Mouse (Mus musculus): Measurements from ENCODE around the gene 1810043G02Rik. TPM values are rescaled to one million over a fixed set of nuclear protein-coding genes. Genes with fewer than 3 reads are reported as not detected.

The 1810043G02Rik gene
- total RNA-seq, 4 experiments from 2014 or later, result 28.1 to 37.1 (median 34.4) TPM

Other genes starting within 250 kb of the 1810043G02Rik start
- not detected for gene Gm18596, start 235.9 kb upstream of the 1810043G02Rik start, total RNA-seq (2022)
- gene Gm9736, start 227.2 kb upstream of the 1810043G02Rik start, total RNA-seq (2022), result not detected
- gene Gm3233, start 218.8 kb upstream of the 1810043G02Rik start, total RNA-seq (2022), result not detected
- gene Gm3238, start 207.2 kb upstream of the 1810043G02Rik start, total RNA-seq (2022), result not detected
- gene Gm7138, start 201.6 kb upstream of the 1810043G02Rik start, total RNA-seq (2022), result not detected
- not detected for gene Gm3250, start 196.0 kb upstream of the 1810043G02Rik start, total RNA-seq (2022)
- gene Gm7137, start 190.3 kb upstream of the 1810043G02Rik start, total RNA-seq (2022), result not detected
- not detected for gene Gm9639, start 183.4 kb upstream of the 1810043G02Rik start, total RNA-seq (2022)
- gene Gm19668, start 179.4 kb upstream of the 1810043G02Rik start, total RNA-seq (2022), result not detected
- gene Gm9507, start 166.7 kb upstream of the 1810043G02Rik start, total RNA-seq (2022), result not detected
- not detected for gene Gm2696, start 163.8 kb upstream of the 1810043G02Rik start, total RNA-seq (2022)
- gene Krtap10-4, start 151.4 kb upstream of the 1810043G02Rik start, total RNA-seq (2022), result not detected
- not detected for gene Krtap10-10, start 142.6 kb upstream of the 1810043G02Rik start, total RNA-seq (2022)
- not detected for gene Gm36176, start 131.7 kb upstream of the 1810043G02Rik start, total RNA-seq (2022)
- gene Gm10318, start 125.7 kb upstream of the 1810043G02Rik start, total RNA-seq (2022), result not detected
- not detected for gene Gm3285, start 116.5 kb upstream of the 1810043G02Rik start, total RNA-seq (2022)
- 10 to 100 TPM in 3 of 4 experiments, 1 to 10 TPM in 1; 9.3 to 10.8 (median 10.4) TPM for gene Lrrc3, start 76.0 kb upstream of the 1810043G02Rik start, total RNA-seq (2022)
- 10 to 100 TPM; 49.9 to 64.9 (median 51.2) TPM for gene Trpm2, start 8.0 kb upstream of the 1810043G02Rik start, total RNA-seq (2022)
- gene Pfkl, start 31.6 kb downstream of the 1810043G02Rik start, total RNA-seq (2022), result 100 to 1,000 TPM; 149 to 184 (median 161) TPM
- gene Dnmt3l, start 63.4 kb downstream of the 1810043G02Rik start, total RNA-seq (2022), result 1 to 10 TPM in 1 of 4 experiments, under 1 TPM in 1, not detected in 2; 0.77 to 1.4 TPM
- under 1 TPM in 3 of 4 experiments, not detected in 1; 0.23 to 0.97 (median 0.37) TPM for gene Aire, start 65.1 kb downstream of the 1810043G02Rik start, total RNA-seq (2022)
- gene Icosl, start 90.8 kb downstream of the 1810043G02Rik start, total RNA-seq (2022), result 1 to 10 TPM; 2.5 to 4.1 (median 3.7) TPM
- 100 to 1,000 TPM; 105 to 120 (median 117) TPM for gene D10Jhu81e, start 191.3 kb downstream of the 1810043G02Rik start, total RNA-seq (2022)
- 10 to 100 TPM; 17.5 to 20.3 (median 19.2) TPM for gene Pwp2, start 206.6 kb downstream of the 1810043G02Rik start, total RNA-seq (2022)